Mouse (Mus musculus): ENCODE data around the gene Klrb1b. TPM values are rescaled to one million over a fixed set of nuclear protein-coding genes. Genes with fewer than 3 reads are reported as not detected.

The Klrb1b gene
- polyA plus RNA-seq (2017; shearing (Covaris generic)): not detected

DNA sequence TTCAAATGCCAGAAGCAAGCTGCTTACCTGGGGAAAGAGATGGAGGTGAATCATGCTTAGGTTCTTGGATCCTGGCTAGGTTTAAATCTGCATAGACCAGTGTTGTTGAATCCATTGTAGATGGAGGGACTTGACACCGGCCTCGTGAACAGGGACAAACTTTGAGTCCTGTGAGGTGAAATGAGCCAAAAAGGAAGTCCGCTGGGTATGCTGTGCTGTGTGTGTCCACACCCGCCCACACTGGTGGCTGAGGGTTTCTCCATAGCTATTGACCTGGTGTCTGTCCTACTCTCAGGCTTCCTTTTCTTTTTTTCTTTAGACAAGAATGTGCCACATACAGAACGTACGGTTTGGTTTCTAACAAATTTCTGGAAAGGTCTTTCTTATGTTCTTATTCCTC lies at the start of gene Klrb1b, which contains the start of gene Gm44511:
Gene Klrb1b, minus strand, starts transcription at position 200 of the 400 bp plus-strand sequence.
Gene Gm44511, minus strand, starts transcription at position 184 of the 400 bp plus-strand sequence.

GRCm38 (mm10) chr6:128789115-128789514 lies 37.0 kb downstream of the Klrb1b start, which contains the start of gene Klrb1c:
Gene Klrb1c (minus strand): TSS chr6:128789215.

Other genes with a start within 250 kb of the Klrb1b start
- gene A2ml1, start 244.7 kb downstream of the Klrb1b start, polyA plus RNA-seq (2017; shearing (Covaris generic)): not detected
- gene Klrb1a, start 202.8 kb downstream of the Klrb1b start, polyA plus RNA-seq (2017; shearing (Covaris generic)): not detected
- not detected for gene Clec2h, start 163.9 kb downstream of the Klrb1b start, polyA plus RNA-seq (2017; shearing (Covaris generic))
- 0.55 TPM for gene Klrb1, start 103.3 kb downstream of the Klrb1b start, polyA plus RNA-seq (2017; shearing (Covaris generic))
- gene Klrb1c, start 37.1 kb downstream of the Klrb1b start, polyA plus RNA-seq (2017; shearing (Covaris generic)): 0.30 TPM
- gene Gm44511, start within 50 bp of the Klrb1b start, polyA plus RNA-seq (2017; shearing (Covaris generic)): not detected
- gene Clec2i, start 61.3 kb upstream of the Klrb1b start, polyA plus RNA-seq (2017; shearing (Covaris generic)): 63.9 TPM
- gene BC035044, start 64.8 kb upstream of the Klrb1b start, polyA plus RNA-seq (2017; shearing (Covaris generic)): 1.6 TPM
- gene Clec2g, start 108.0 kb upstream of the Klrb1b start, polyA plus RNA-seq (2017; shearing (Covaris generic)): not detected
- gene Klrb1f, start 219.6 kb upstream of the Klrb1b start, polyA plus RNA-seq (2017; shearing (Covaris generic)): not detected

Data from naive thymus-derived CD4-positive, alpha-beta T cell, adult 5 months (primary cell).